Mouse (Mus musculus): ENCODE measurements around the gene Lpp. TPM values are rescaled to one million over a fixed set of nuclear protein-coding genes. Genes with fewer than 3 reads are reported as not detected.
A peak's percentile ranks its signal among the peaks of the same experiment; 100 is the strongest.

Gene Lpp
- total and polyA plus RNA-seq, 3 experiments: 0.64 to 1.2 (median 0.68) TPM

GRCm38 (mm10) chr16:24778432-24779274 lies 385.3 kb downstream of the Lpp start:
- TF ChIP-seq ZMIZ1 (IDR thresholded peaks at IDR 0.05; ENCODE audit: low read depth, low read length) (no peak), EP300 (IDR thresholded peaks at IDR 0.05; ENCODE audit: low read length) (no peak), TCF12 (IDR thresholded peaks at IDR 0.05; ENCODE audit: low read depth, low read length) (no peak), SIN3A (IDR thresholded peaks at IDR 0.05; ENCODE audit: low read length) (no peak), RAD21 (IDR thresholded peaks at IDR 0.05; ENCODE audit: low read depth, low read length) (no peak), MEF2A (IDR thresholded peaks at IDR 0.05; ENCODE audit: borderline replicate concordance, low read depth, low read length) (no peak), ZC3H11A (IDR thresholded peaks at IDR 0.05; ENCODE audit: low read depth, low read length) (no peak), ELF1 (IDR thresholded peaks at IDR 0.05; ENCODE audit: low read depth, low read length) (no peak), JUND (conservative IDR thresholded peaks at IDR 0.05; ENCODE audit: low read depth, low read length) (no peak), MXI1 (IDR thresholded peaks at IDR 0.05; ENCODE audit: low read depth, low read length) (no peak), POLR2A (IDR thresholded peaks at IDR 0.05; ENCODE audit: low read depth, low read length) (no peak), RCOR1 (conservative IDR thresholded peaks at IDR 0.05; ENCODE audit: low read depth, low read length) (no peak), GABPA (IDR thresholded peaks at IDR 0.05; ENCODE audit: insufficient replicate concordance, low read depth, low read length) (no peak), PAX5 (IDR thresholded peaks at IDR 0.05; ENCODE audit: low read length) (no peak), E2F4 (IDR thresholded peaks at IDR 0.05; ENCODE audit: insufficient replicate concordance, low read depth, low read length) (no peak), MAFK (IDR thresholded peaks at IDR 0.05; ENCODE audit: insufficient replicate concordance, low read length) (no peak), CHD1 (IDR thresholded peaks at IDR 0.05; ENCODE audit: low read depth, low read length) (no peak), MYC (IDR thresholded peaks at IDR 0.05; ENCODE audit: low read depth, low read length) (no peak), BHLHE40 (IDR thresholded peaks at IDR 0.05; ENCODE audit: low read depth, low read length) (no peak), USF2 (conservative IDR thresholded peaks at IDR 0.05; ENCODE audit: low read depth, low read length) (no peak)
- 0 out of 4 replicates have a peak, but pooled peaks cover 2 to 5% of the 10 kb centered on the region in 2 experiments for H3K4me1 ChIP-seq (ENCODE audit: control insufficient read depth in 1 of 2, insufficient read depth in 2 of 2)
- no peaks in the 10 kb centered on the region for H3K27me3 ChIP-seq (replicated peaks)
- in situ Hi-C loops (cut with MboI; ENCODE audit: low pct_ligation_motif_present, low pct_unique_long_range_greater_than_20kb, low sequenced_read_pairs) (no loop called here), dilution Hi-C loops (cut with MboI; ENCODE audit: extremely low pct_ligation_motif_present, extremely low pct_unique_long_range_greater_than_20kb, low sequenced_read_pairs) (no loop called here)
- H3K9ac ChIP-seq (ENCODE audit: insufficient read depth, low read depth): no peak overlapping the region
- no peak overlapping the region for H3K4me3 ChIP-seq (replicated peaks in 1 of 3; ENCODE audit: low read depth in 2 of 3, low read length in 2 of 3, poor library complexity in 1 of 3)
- no peak overlapping the region for H3K4me2 ChIP-seq (ENCODE audit: insufficient read depth, low read depth, poor library complexity, severe bottlenecking)
- no peaks in the 10 kb centered on the region for H3K79me2 ChIP-seq (replicated peaks; ENCODE audit: control insufficient read depth, extremely low read depth, insufficient read depth, poor library complexity, severe bottlenecking)
- H3K27ac ChIP-seq (ENCODE audit: insufficient read depth, low read depth): no peak overlapping the region
- no peaks in the 10 kb centered on the region for H3K36me3 ChIP-seq (replicated peaks in 1 of 2; ENCODE audit: control insufficient read depth in 1 of 2, insufficient read depth in 1 of 2, low read length in 1 of 2)
- H3K9me3 ChIP-seq (replicated peaks; ENCODE audit: low read length): no peaks in the 10 kb centered on the region
- DNase-seq (ENCODE audit: extremely low read depth): peak; percentile 22

GRCm38 (mm10) chr16:24780545-24780944 lies 387.2 kb downstream of the Lpp start:
- Histone ChIP-seq H3K79me2 (replicated peaks; ENCODE audit: control insufficient read depth, extremely low read depth, insufficient read depth, poor library complexity, severe bottlenecking) (no peaks in the 10 kb centered on the region), H3K27ac (ENCODE audit: insufficient read depth, low read depth) (no peak overlapping the region), H3K27me3 (replicated peaks) (no peaks in the 10 kb centered on the region), H3K4me1 (ENCODE audit: control insufficient read depth in 1 of 2, insufficient read depth in 2 of 2) (0 out of 4 replicates have a peak, but pooled peaks cover 2 to 5% of the 10 kb centered on the region in 2 experiments), H3K9ac (ENCODE audit: insufficient read depth, low read depth) (no peak overlapping the region), H3K4me3 (replicated peaks in 1 of 3; ENCODE audit: low read depth in 2 of 3, low read length in 2 of 3, poor library complexity in 1 of 3) (no peak overlapping the region), H3K4me2 (ENCODE audit: insufficient read depth, low read depth, poor library complexity, severe bottlenecking) (no peak overlapping the region), H3K36me3 (replicated peaks in 1 of 2; ENCODE audit: control insufficient read depth in 1 of 2, insufficient read depth in 1 of 2, low read length in 1 of 2) (no peaks in the 10 kb centered on the region), H3K9me3 (replicated peaks; ENCODE audit: low read length) (no peaks in the 10 kb centered on the region)
- no peak for DNase-seq (ENCODE audit: extremely low read depth)
- no peak for TF ChIP-seq EP300 (IDR thresholded peaks at IDR 0.05; ENCODE audit: low read length)
- in situ Hi-C loops (cut with MboI; ENCODE audit: low pct_ligation_motif_present, low pct_unique_long_range_greater_than_20kb, low sequenced_read_pairs) (no loop called here), dilution Hi-C loops (cut with MboI; ENCODE audit: extremely low pct_ligation_motif_present, extremely low pct_unique_long_range_greater_than_20kb, low sequenced_read_pairs) (no loop called here)

Measured in CH12.LX (cell line).